Mouse (Mus musculus): ENCODE measurements around the gene Gm7271. TPM values are rescaled to one million over a fixed set of nuclear protein-coding genes. Genes with fewer than 3 reads are reported as not detected.
A peak's percentile ranks its signal among the peaks of the same experiment; 100 is the strongest.

The Gm7271 gene
- polyA plus RNA-seq, 1 experiment from 2014 or later = 0.33 TPM

GRCm38 (mm10) chr5:76543200-76543599, 59.4 kb downstream of the Gm7271 start:
- 94% methylated on average over 8 of the region's 8 CpGs for WGBS
- peaks cover 18% of the 10 kb centered on the region for H3K36me3 ChIP-seq (ENCODE audit: control insufficient read depth, insufficient read depth, low read length)

GRCm38 (mm10) chr5:76550426-76550825, 66.6 kb downstream of the Gm7271 start:
- Histone ChIP-seq H3K4me2 (no peak overlapping the region), H3K4me3 (ENCODE audit: low read depth, low read length) (no peak overlapping the region), H3K9me3 (ENCODE audit: control insufficient read depth, low read length) (no peaks in the 10 kb centered on the region), H3K27ac (ENCODE audit: low read depth, low read length) (no peak overlapping the region), H3K36me3 (ENCODE audit: control insufficient read depth, insufficient read depth, low read length) (no peaks in the 10 kb centered on the region), H3K4me1 (ENCODE audit: control insufficient read depth, insufficient read depth, low read length) (no peaks in the 10 kb centered on the region), H3K27me3 (ENCODE audit: control insufficient read depth, insufficient read depth, low read length) (no peaks in the 10 kb centered on the region), H3K9ac (ENCODE audit: low read length) (no peak overlapping the region)
- ATAC-seq (ENCODE audit: low FRiP score) (no peak), DNase-seq (ENCODE audit: low spot score, missing footprints) (no peak)
- 94% methylated on average over 8 of the region's 8 CpGs for WGBS

More at GRCm38 (mm10) chr5:76543200-76543599, 59.4 kb downstream of the Gm7271 start:
- no peaks in the 10 kb centered on the region for H3K27me3 ChIP-seq (ENCODE audit: control insufficient read depth, insufficient read depth, low read length)
- H3K9me3 ChIP-seq (ENCODE audit: control insufficient read depth, low read length) = no peaks in the 10 kb centered on the region
- no peaks in the 10 kb centered on the region for H3K4me1 ChIP-seq (ENCODE audit: control insufficient read depth, insufficient read depth, low read length)
- DNase-seq (ENCODE audit: low spot score, missing footprints) (no peak), ATAC-seq (ENCODE audit: low FRiP score) (no peak)
- no peak overlapping the region for H3K4me2 ChIP-seq
- no peak overlapping the region for H3K4me3 ChIP-seq (ENCODE audit: low read depth, low read length)
- H3K9ac ChIP-seq (ENCODE audit: low read length) = no peak overlapping the region
- no peak overlapping the region for H3K27ac ChIP-seq (ENCODE audit: low read depth, low read length)

- H3K36me3 ChIP-seq (ENCODE audit: control insufficient read depth, insufficient read depth, low read length) = peaks cover 8% of the 10 kb centered on the region; the same call in 1 of the 2 replicates
These were observed 81.5 kb downstream of the Gm7271 start for GRCm38 (mm10) chr5:76565321-76565720.

More at GRCm38 (mm10) chr5:76565321-76565720, 81.5 kb downstream of the Gm7271 start:
- H3K4me3 ChIP-seq (ENCODE audit: low read depth, low read length) = no peak overlapping the region
- H3K4me1 ChIP-seq (ENCODE audit: control insufficient read depth, insufficient read depth, low read length) = no peaks in the 10 kb centered on the region
- no peak overlapping the region for H3K9ac ChIP-seq (ENCODE audit: low read length)
- no peak for ATAC-seq (ENCODE audit: low FRiP score)
- DNase-seq (ENCODE audit: low spot score, missing footprints) = peak; percentile 94
- H3K4me2 ChIP-seq = no peak overlapping the region
- 25% methylated on average over 3 of the region's 3 CpGs for WGBS
- H3K9me3 ChIP-seq (ENCODE audit: control insufficient read depth, low read length) = no peaks in the 10 kb centered on the region
- H3K27me3 ChIP-seq (ENCODE audit: control insufficient read depth, insufficient read depth, low read length) = no peaks in the 10 kb centered on the region
- no peak overlapping the region for H3K27ac ChIP-seq (ENCODE audit: low read depth, low read length)

Other genes with a start within 250 kb of the Gm7271 start
- gene Clock, start 179.2 kb upstream of the Gm7271 start, polyA plus RNA-seq (2014; fragmentation: Nextera tagmentation; extraction: Ambion mirVana) = 11.5 and 11.6 TPM in 2 replicates
- gene Pdcl2, start 152.9 kb upstream of the Gm7271 start, polyA plus RNA-seq (2014; fragmentation: Nextera tagmentation; extraction: Ambion mirVana) = not detected in 2 replicates
- 0.21 and 0.22 TPM in 2 replicates for gene Nmu, start 120.3 kb upstream of the Gm7271 start, polyA plus RNA-seq (2014; fragmentation: Nextera tagmentation; extraction: Ambion mirVana)
- 49.1 and 56.6 TPM in 2 replicates for gene Exoc1, start 45.3 kb downstream of the Gm7271 start, polyA plus RNA-seq (2014; fragmentation: Nextera tagmentation; extraction: Ambion mirVana)
- gene Cep135, start 104.7 kb downstream of the Gm7271 start, polyA plus RNA-seq (2014; fragmentation: Nextera tagmentation; extraction: Ambion mirVana) = 11.1 TPM in 2 replicates
- 33.0 TPM in 2 replicates for gene C530008M17Rik, start 172.5 kb downstream of the Gm7271 start, polyA plus RNA-seq (2014; fragmentation: Nextera tagmentation; extraction: Ambion mirVana)

Data from midbrain, embryonic 11.5 days (tissue).